ENCODE assay signal across 11 mouse cellular contexts in the genomic region with DNA sequence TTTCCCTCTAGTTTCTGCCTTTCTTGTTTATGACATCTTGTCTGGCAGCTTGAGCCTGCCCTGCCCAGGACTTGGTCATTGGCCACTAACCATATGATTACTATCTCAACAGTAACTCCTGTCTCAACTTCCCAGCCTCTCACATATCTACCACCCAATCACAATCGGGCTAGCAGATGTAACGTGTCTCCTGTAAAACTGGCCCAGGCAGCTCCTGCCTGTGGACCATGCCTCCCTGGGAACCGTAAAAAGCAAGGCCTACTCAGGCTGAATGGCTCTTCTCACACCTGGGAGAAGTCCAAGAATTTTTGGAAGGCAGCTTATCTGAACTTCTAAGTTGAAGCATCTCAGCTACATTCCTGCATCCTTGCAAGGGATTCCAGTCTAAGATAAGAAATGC. TPM values are rescaled to one million over a fixed set of nuclear protein-coding genes. Genes with fewer than 3 reads are reported as not detected.
A peak's percentile ranks its signal among the peaks of the same experiment; 100 is the strongest.
DNase-seq lines count a peak whose midpoint lies in the region; ATAC-seq and TF ChIP-seq lines count a peak whose summit lies in the region.
"Had no signal": no experiment of that assay in that cellular context is flagged by ENCODE, and none has a peak within 500 bp of the region (broad histone marks: within the 10 kb centered on the region; RNA-seq: fewer than 3 reads in every experiment).

No protein-coding gene starts in this region.

- ATAC-seq in heart, embryonic 13.5 days (ENCODE audit: extremely low read depth, insufficient number of reproducible peaks, low FRiP score, low TSS enrichment), result no peak
- no peak for ATAC-seq in hindbrain, postnatal 0 days
- ATAC-seq: forebrain, embryonic 15.5 days had no signal

- no peak overlapping the region for H3K9ac ChIP-seq in heart, embryonic 13.5 days
- H3K9ac ChIP-seq in hindbrain, postnatal 0 days (replicated peaks; ENCODE audit: low read length), result no peak overlapping the region
- H3K9ac ChIP-seq: forebrain, embryonic 15.5 days; hindbrain, embryonic 14.5 days had no signal

- peak overlapping the region; percentile 13 for H3K27ac ChIP-seq in heart, embryonic 13.5 days (replicated peaks)
- no peak overlapping the region for H3K27ac ChIP-seq in hindbrain, postnatal 0 days
- H3K27ac ChIP-seq: forebrain, embryonic 15.5 days; hindbrain, embryonic 14.5 days had no signal

- DNase-seq in heart, postnatal 25 days (ENCODE audit: low spot score), result no peak
- peak; percentile 52 for DNase-seq in urinary bladder, postnatal 14 days (ENCODE audit: low spot score)
- DNase-seq in urinary bladder, postnatal 36 days (ENCODE audit: low spot score in 2 of 2), result no peak
- peak; percentile 69 for DNase-seq in lung, postnatal 10 days
- no peak for DNase-seq in thymus, postnatal 4 days
- DNase-seq in MN1 (ENCODE audit: low spot score), result no peak
- no peak for DNase-seq in hindbrain, postnatal 0 days (ENCODE audit: low spot score)
- DNase-seq: heart, adult 11 months had no signal

- TF ChIP-seq CTCF in hindbrain, postnatal 0 days (IDR thresholded peaks at IDR 0.05; ENCODE audit: low read depth), result no peak

- H3K9me3 ChIP-seq in heart, embryonic 13.5 days, result no peaks in the 10 kb centered on the region
- H3K9me3 ChIP-seq in hindbrain, postnatal 0 days (ENCODE audit: low read length), result no peaks in the 10 kb centered on the region
- H3K9me3 ChIP-seq: forebrain, embryonic 15.5 days had no signal

- no peak overlapping the region for H3K4me2 ChIP-seq in heart, embryonic 13.5 days
- no peak overlapping the region for H3K4me2 ChIP-seq in hindbrain, postnatal 0 days (ENCODE audit: low read depth, low read length)
- H3K4me2 ChIP-seq: forebrain, embryonic 15.5 days; hindbrain, embryonic 14.5 days had no signal

- no peak overlapping the region for H3K4me3 ChIP-seq in heart, embryonic 13.5 days
- no peak overlapping the region for H3K4me3 ChIP-seq in hindbrain, postnatal 0 days (ENCODE audit: low read length)
- H3K4me3 ChIP-seq: forebrain, embryonic 15.5 days had no signal

- no peaks in the 10 kb centered on the region for H3K36me3 ChIP-seq in heart, embryonic 13.5 days
- no peaks in the 10 kb centered on the region for H3K36me3 ChIP-seq in hindbrain, postnatal 0 days (ENCODE audit: insufficient read depth, low read length)
- H3K36me3 ChIP-seq: forebrain, embryonic 15.5 days had no signal

- no peaks in the 10 kb centered on the region for H3K27me3 ChIP-seq in heart, embryonic 13.5 days (replicated peaks)
- H3K27me3 ChIP-seq in hindbrain, postnatal 0 days (ENCODE audit: insufficient read depth, low read length), result no peaks in the 10 kb centered on the region
- H3K27me3 ChIP-seq: forebrain, embryonic 15.5 days had no signal

- H3K4me1 ChIP-seq in heart, embryonic 13.5 days, result peaks cover 31% of the 10 kb centered on the region
- H3K4me1 ChIP-seq in hindbrain, postnatal 0 days (ENCODE audit: insufficient read depth, low read length), result no peaks in the 10 kb centered on the region
- H3K4me1 ChIP-seq: forebrain, embryonic 15.5 days had no signal

- 18% methylated on average over 3 of the region's 3 CpGs for WGBS in heart, embryonic 13.5 days
- WGBS in hindbrain, postnatal 0 days, result 72% methylated on average over 3 of the region's 3 CpGs

- intact Hi-C loops in heart, postnatal 25 days (cut with DNase I), result no loop called here

RNA-seq across cellular contexts. Expression of gene Trp53bp2, which starts 10.2 kb away (rescaled TPM):
- 12.2 and 12.7 TPM in 2 replicates for polyA plus RNA-seq in heart, embryonic 13.5 days (2015; fragmentation: Nextera tagmentation; extraction: Ambion mirVana)
- 10 to 100 TPM; 10.4 to 11.0 TPM for total RNA-seq in heart, postnatal 25 days (2021)
- 20.8 and 36.3 TPM in 2 replicates for total RNA-seq in hindbrain, postnatal 0 days (2014; rRNA removed)
- 11.2 and 11.7 TPM in 2 replicates for polyA plus RNA-seq in hindbrain, postnatal 0 days (2015; fragmentation: Nextera tagmentation; extraction: Ambion mirVana)

RNA-seq across cellular contexts. Expression of gene Fbxo28, which starts 57.4 kb away (rescaled TPM):
- polyA plus RNA-seq in heart, embryonic 13.5 days (2015; fragmentation: Nextera tagmentation; extraction: Ambion mirVana), result 11.1 and 12.1 TPM in 2 replicates
- total RNA-seq in heart, postnatal 25 days (2021), result 10 to 100 TPM; 21.3 to 21.5 TPM
- total RNA-seq in hindbrain, postnatal 0 days (2014; rRNA removed), result 26.0 and 35.0 TPM in 2 replicates
- 14.9 and 15.8 TPM in 2 replicates for polyA plus RNA-seq in hindbrain, postnatal 0 days (2015; fragmentation: Nextera tagmentation; extraction: Ambion mirVana)

Comparison
In these comparisons a context has a peak if more than half of its experiments do, and no peak if none do; other contexts are left out.
1. DNase-seq: peak in urinary bladder, postnatal 14 days (single experiment) and lung, postnatal 10 days (single experiment); none in heart, postnatal 25 days (single experiment), urinary bladder, postnatal 36 days (0 of 2), thymus, postnatal 4 days (single experiment), MN1 (single experiment) and hindbrain, postnatal 0 days (single experiment).